Mouse (Mus musculus) testis, adult 2 months (tissue): ENCODE results near the gene Kctd17.

Experiments
- CTCF ChIP-seq: fragments of 200-500 bp; IDR thresholded peaks from 2 replicates; pipeline ENCODE4 v1.5.1; 2012; ENCODE audit warnings: low read depth, mild to moderate bottlenecking, inconsistent platforms, low read length, moderate library complexity; ENCODE audit not compliant: control insufficient read depth, insufficient read depth, insufficient replicate concordance
- POLR2A ChIP-seq: fragments of 200-500 bp; IDR thresholded peaks from 2 replicates; pipeline ENCODE4 v1.6.1; 2012; ENCODE audit warnings: low read depth, mild to moderate bottlenecking, inconsistent platforms, low read length, moderate library complexity; ENCODE audit not compliant: control insufficient read depth

DNA sequence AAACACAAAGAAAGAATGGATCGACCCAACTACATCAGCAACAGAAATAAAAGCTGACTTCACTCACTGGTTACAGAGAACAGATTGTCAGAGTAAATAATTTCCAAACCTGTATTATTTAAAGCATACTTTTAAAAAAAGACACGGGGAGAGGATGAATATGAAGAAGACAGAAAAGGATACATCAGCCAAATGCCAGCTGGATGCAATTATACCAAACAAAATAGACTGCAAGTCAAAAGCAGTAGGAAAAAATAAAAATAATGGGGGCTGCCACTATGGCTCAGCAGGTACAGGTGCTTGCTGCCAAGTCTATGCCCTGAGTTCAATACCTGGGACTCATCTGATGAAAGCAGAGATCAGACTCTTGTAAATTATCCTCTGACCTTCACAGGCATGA is 48.2 kb upstream of the Kctd17 start:
- TF ChIP-seq CTCF = no peak
- no peak for TF ChIP-seq POLR2A
